Mouse (Mus musculus) kidney, postnatal 0 days (tissue): ENCODE measurements around the gene Arhgef2. TPM values are rescaled to one million over a fixed set of nuclear protein-coding genes. Genes with fewer than 3 reads are reported as not detected.

ENCODE experiments used
- ATAC-seq: fragments of 200-750 bp; cut with Nextera tagmentation; replicated peaks from 2 replicates; pipeline ENCODE4 v1.8.0; 2017; ENCODE audit warnings: low read depth, moderate number of reproducible peaks, moderate TSS enrichment, moderate library complexity; ENCODE audit not compliant: low FRiP score
- DNase-seq: peaks from one replicate; pipeline ENCODE4 v3.0.0-alpha.2; 2016; ENCODE audit warnings: low spot score
- H3K27ac ChIP-seq: fragments of 300-500 bp; sonication (generic); 2 replicates; pipeline ENCODE4 v1.5.1; 2014; ENCODE audit warnings: mild to moderate bottlenecking
- H3K27me3 ChIP-seq: fragments of 300-500 bp; sonication (generic); 2 replicates; pipeline ENCODE4 v1.6.1; 2014; ENCODE audit warnings: low read length, mixed read lengths; ENCODE audit not compliant: insufficient read depth
- H3K36me3 ChIP-seq: fragments of 300-500 bp; sonication (generic); 2 replicates; pipeline ENCODE4 v1.6.1; 2014; ENCODE audit warnings: low read length, mixed read lengths; ENCODE audit not compliant: insufficient read depth
- H3K4me1 ChIP-seq: fragments of 300-500 bp; sonication (generic); replicated peaks from 2 replicates; pipeline ENCODE4 v1.6.1; 2014; ENCODE audit warnings: antibody characterized with exemption, low read length, mixed read lengths; ENCODE audit not compliant: insufficient read depth
- H3K4me2 ChIP-seq: fragments of 300-500 bp; sonication (generic); 2 replicates; pipeline ENCODE4 v1.6.1; 2014; ENCODE audit warnings: mild to moderate bottlenecking, low read length, moderate library complexity, mixed read lengths
- H3K4me3 ChIP-seq: fragments of 300-500 bp; sonication (generic); replicated peaks from 2 replicates; pipeline ENCODE4 v1.5.1; 2014; ENCODE audit warnings: low read depth, low read length
- H3K9ac ChIP-seq: fragments of 300-500 bp; sonication (generic); 2 replicates; pipeline ENCODE4 v1.6.1; 2014; ENCODE audit warnings: low read depth, low read length
- H3K9me3 ChIP-seq: fragments of 300-500 bp; sonication (generic); replicated peaks from 2 replicates; pipeline ENCODE4 v1.6.1; 2016; ENCODE audit warnings: low read length, inconsistent platforms, mixed read lengths
- CTCF ChIP-seq: IDR thresholded peaks from 2 replicates; pipeline ENCODE4 v1.5.1; 2016; ENCODE audit warnings: antibody characterized with exemption, low read depth, mild to moderate bottlenecking, moderate library complexity
- WGBS: fragments of 180-500 bp; shearing (Covaris S2); extraction: QIAGEN DNeasy Blood & Tissue Kit; methylation state at CpG from one replicate; pipeline ENCODE4 v1.1.7; 2014; 5-methylcytosine and 5-hydroxymethylcytosine counted together
- polyA plus RNA-seq: library from polyadenylated mRNA; unstranded; fragments of >200 nt; fragmentation: Nextera tagmentation; extraction: Ambion mirVana; gene quantifications from 2 replicates; pipeline ENCODE4 v1.2.1, GENCODE M21; 2015

The Arhgef2 gene
- polyA plus RNA-seq, 1 experiment from 2014 or later = 53.7 TPM

GRCm38 (mm10) chr3:88618074-88618871 lies 12.5 kb downstream of the Arhgef2 start:
- TF ChIP-seq CTCF = no peak
- Histone ChIP-seq H3K9me3 (no peaks in the 10 kb centered on the region), H3K4me2 (no peak overlapping the region), H3K27me3 (no peaks in the 10 kb centered on the region), H3K9ac (no peak overlapping the region), H3K27ac (peak overlapping the region; percentile 15; the same call in 1 of the 2 replicates), H3K4me3 (no peak overlapping the region), H3K36me3 (no peaks in the 10 kb centered on the region), H3K4me1 (peaks cover 25% of the 10 kb centered on the region; the same call in 1 of the 2 replicates)
- DNase-seq (peak; percentile 52), ATAC-seq (no peak)
- 56% methylated on average over 8 of the region's 8 CpGs for WGBS

- 47% methylated on average over 9 of the region's 9 CpGs for WGBS
- Histone ChIP-seq H3K36me3 (no peaks in the 10 kb centered on the region), H3K27ac (peak overlapping the region; percentile 98), H3K4me1 (peaks cover 36% of the 10 kb centered on the region), H3K27me3 (no peaks in the 10 kb centered on the region), H3K4me3 (no peak overlapping the region), H3K4me2 (no peak overlapping the region), H3K9me3 (no peaks in the 10 kb centered on the region), H3K9ac (no peak overlapping the region)
- TF ChIP-seq CTCF = no peak
- DNase-seq (no peak), ATAC-seq (no peak)
These were observed 13.6 kb downstream of the Arhgef2 start for GRCm38 (mm10) chr3:88619113-88620097.

- Histone ChIP-seq H3K4me3 (peak overlapping the region; percentile 72), H3K4me1 (peaks cover 44% of the 10 kb centered on the region), H3K27ac (peak overlapping the region; percentile 98), H3K4me2 (peak overlapping the region; percentile 69), H3K36me3 (no peaks in the 10 kb centered on the region), H3K9me3 (no peaks in the 10 kb centered on the region), H3K27me3 (no peaks in the 10 kb centered on the region), H3K9ac (peak overlapping the region; percentile 86)
- no peak for TF ChIP-seq CTCF
- ATAC-seq (no peak), DNase-seq (no peak)
- WGBS = 16% methylated on average over 15 of the region's 15 CpGs
These were observed 14.6 kb downstream of the Arhgef2 start for GRCm38 (mm10) chr3:88620146-88620991.

GRCm38 (mm10) chr3:88620992-88621536 lies 15.3 kb downstream of the Arhgef2 start:
- WGBS = under 1% methylated on average over 59 of the region's 64 CpGs
- ATAC-seq (peak; percentile 67), DNase-seq (peak; percentile 90)
- Histone ChIP-seq H3K4me3 (peak overlapping the region; percentile 72), H3K27ac (peak overlapping the region; percentile 98), H3K9ac (peak overlapping the region; percentile 86), H3K4me1 (peaks cover 42% of the 10 kb centered on the region), H3K4me2 (peak overlapping the region; percentile 69), H3K36me3 (no peaks in the 10 kb centered on the region), H3K27me3 (no peaks in the 10 kb centered on the region), H3K9me3 (no peaks in the 10 kb centered on the region)
- TF ChIP-seq CTCF = no peak

DNA sequence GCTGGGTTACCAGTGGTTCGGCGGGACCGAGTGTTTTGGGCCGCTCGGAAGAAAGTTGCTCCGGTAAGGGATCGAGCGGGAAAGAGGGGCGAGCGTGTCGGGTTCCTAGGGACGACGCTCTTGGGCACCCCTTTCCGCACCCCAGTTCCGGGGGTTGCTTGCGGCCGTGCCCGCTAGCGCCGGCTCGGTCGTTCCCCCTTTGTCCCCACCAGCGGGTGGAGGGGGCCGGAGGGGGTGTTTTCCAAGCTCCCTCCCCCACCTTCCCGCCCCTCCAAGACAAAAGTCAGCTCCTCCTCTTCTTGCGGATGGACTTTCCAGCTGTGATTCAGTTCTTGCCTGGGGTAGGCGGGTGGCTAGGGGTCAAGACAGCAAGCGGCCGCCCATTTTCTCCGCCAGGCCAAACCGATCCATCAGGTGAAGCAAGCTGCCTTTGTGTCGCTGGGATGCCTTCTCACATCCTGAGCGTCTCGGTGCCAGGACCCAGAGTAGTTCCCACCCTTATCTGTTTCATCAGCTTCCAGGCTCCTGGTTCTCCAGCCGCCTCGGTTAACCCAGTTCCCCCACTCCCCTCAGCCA lies 15.9 kb downstream of the Arhgef2 start:
- DNase-seq = peak; percentile 85
- peak overlapping the region; percentile 98 for H3K27ac ChIP-seq
- 0% methylated on average over 36 of the region's 36 CpGs for WGBS
- H3K9ac ChIP-seq = peak overlapping the region; percentile 86
- H3K4me2 ChIP-seq = peak overlapping the region; percentile 69
- peak overlapping the region; percentile 72 for H3K4me3 ChIP-seq
- no peak for TF ChIP-seq CTCF
- H3K9me3 ChIP-seq = no peaks in the 10 kb centered on the region
- ATAC-seq = peak; percentile 16
- H3K4me1 ChIP-seq = peaks cover 41% of the 10 kb centered on the region
- no peaks in the 10 kb centered on the region for H3K27me3 ChIP-seq
- H3K36me3 ChIP-seq = no peaks in the 10 kb centered on the region
